Mouse (Mus musculus) kidney, adult 18-20 months (tissue): ENCODE data around the gene Yy2.

Experiments used
- DNase-seq: peaks from one replicate; pipeline ENCODE4 v3.0.0; 2021

The Yy2 gene

GRCm38 (mm10) chrX:157568840-157569239 is at the start of gene Yy2:
Yy2 (minus strand) TSS chrX:157568985.
- DNase-seq = no peak

GRCm38 (mm10) chrX:157612894-157613293 is 44.1 kb upstream of the Yy2 start:
- DNase-seq = no peak

GRCm38 (mm10) chrX:157601450-157601849 is 32.7 kb upstream of the Yy2 start:
- peak; percentile 14 for DNase-seq

- DNase-seq = peak; percentile 69
Measured at GRCm38 (mm10) chrX:157598186-157598996, 29.6 kb upstream of the Yy2 start, which contains the start of gene Mbtps2. Mbtps2 (minus strand) TSS chrX:157598715.

- peak; percentile 9 for DNase-seq
Measured at GRCm38 (mm10) chrX:157597585-157598185, 28.9 kb upstream of the Yy2 start.

- DNase-seq = no peak
Measured at GRCm38 (mm10) chrX:157596802-157597201, 28.0 kb upstream of the Yy2 start.

GRCm38 (mm10) chrX:157595927-157596326 is 27.1 kb upstream of the Yy2 start:
- DNase-seq = no peak

- DNase-seq = no peak
Measured at GRCm38 (mm10) chrX:157594606-157595005, 25.8 kb upstream of the Yy2 start.

GRCm38 (mm10) chrX:157587001-157587400 is 18.2 kb upstream of the Yy2 start:
- no peak for DNase-seq

- DNase-seq = no peak
Measured at GRCm38 (mm10) chrX:157586397-157586796, 17.6 kb upstream of the Yy2 start.

GRCm38 (mm10) chrX:157579108-157579614 is 10.4 kb upstream of the Yy2 start:
- no peak for DNase-seq

GRCm38 (mm10) chrX:157574683-157575082 is 5.9 kb upstream of the Yy2 start:
- DNase-seq = no peak

GRCm38 (mm10) chrX:157563794-157564193 is 5.0 kb downstream of the Yy2 start:
- peak; percentile 10 for DNase-seq

- no peak for DNase-seq
Measured at GRCm38 (mm10) chrX:157547082-157547481, 21.7 kb downstream of the Yy2 start.
